Mouse (Mus musculus): ENCODE measurements at regions not wholly inside any gene's neighbourhood (a gene's known extent, or its start where the extent isn't known, plus 50 kb on each side); places are given as distances from the start of the nearest gene placed in this dataset.

- H3K79me2 ChIP-seq (ENCODE audit: control insufficient read depth, insufficient read depth): no peaks in the 10 kb centered on the region
These were observed 60.8 kb upstream of the Spred2 start for GRCm38 (mm10) chr11:19863327-19863726.

DNA sequence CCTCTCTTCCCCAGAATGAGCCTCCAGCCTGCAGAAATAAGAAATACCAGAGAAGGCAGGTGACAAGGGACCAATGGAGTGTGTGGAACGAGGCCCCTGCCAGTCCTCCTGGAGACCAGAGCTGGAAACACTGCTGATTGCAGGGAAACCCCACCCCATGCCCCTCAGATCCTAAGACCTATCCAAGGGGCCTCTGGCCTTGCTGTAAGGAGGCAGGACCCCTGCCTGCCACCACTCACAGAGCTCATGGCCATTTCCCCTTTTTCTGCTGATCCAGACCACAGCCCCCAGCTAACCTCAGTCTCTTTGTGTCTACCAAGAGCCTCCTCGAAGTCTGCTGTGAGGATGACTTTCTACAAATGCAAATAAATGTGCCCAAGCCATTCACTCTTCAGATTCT, 57.9 kb upstream of the Spred2 start:
- H3K27me3 ChIP-seq (ENCODE audit: control insufficient read depth, insufficient read depth, insufficient read length): no peaks in the 10 kb centered on the region
- TF ChIP-seq USF1 (IDR thresholded peaks at IDR 0.05; ENCODE audit: low read depth) (no peak), E2F4 (IDR thresholded peaks at IDR 0.05; ENCODE audit: insufficient read depth) (no peak)
- H3K79me2 ChIP-seq (ENCODE audit: control insufficient read depth, insufficient read depth): no peaks in the 10 kb centered on the region
- H3K4me3 ChIP-seq: no peak overlapping the region
- no peak overlapping the region for H3K4me2 ChIP-seq (ENCODE audit: low read depth)
- H3ac ChIP-seq (ENCODE audit: control insufficient read depth, insufficient read length): no peak overlapping the region
- no peaks in the 10 kb centered on the region for H3K36me3 ChIP-seq (ENCODE audit: control insufficient read depth, insufficient read depth)

More at GRCm38 (mm10) chr11:19863327-19863726, 60.8 kb upstream of the Spred2 start:
- Histone ChIP-seq H3K4me2 (ENCODE audit: low read depth) (no peak overlapping the region), H3K36me3 (ENCODE audit: control insufficient read depth, insufficient read depth) (no peaks in the 10 kb centered on the region), H3ac (ENCODE audit: control insufficient read depth, insufficient read length) (no peak overlapping the region), H3K27me3 (ENCODE audit: control insufficient read depth, insufficient read depth, insufficient read length) (no peaks in the 10 kb centered on the region), H3K4me3 (no peak overlapping the region)
- TF ChIP-seq POLR2A (IDR thresholded peaks at IDR 0.05; ENCODE audit: insufficient read length, low read depth) (no peak), REST (IDR thresholded peaks at IDR 0.05; ENCODE audit: insufficient read depth, insufficient read length) (no peak), MYOG (IDR thresholded peaks at IDR 0.05; ENCODE audit: control insufficient read depth in 1 of 3, insufficient read depth in 1 of 3, insufficient read length in 2 of 3, low read depth in 2 of 3) (no peak), USF1 (IDR thresholded peaks at IDR 0.05; ENCODE audit: low read depth) (no peak), MAX (IDR thresholded peaks at IDR 0.05; ENCODE audit: low read depth) (no peak), TCF12 (IDR thresholded peaks at IDR 0.05; ENCODE audit: insufficient read depth, poor library complexity, severe bottlenecking) (no peak), E2F4 (IDR thresholded peaks at IDR 0.05; ENCODE audit: insufficient read depth) (no peak), TCF3 (IDR thresholded peaks at IDR 0.05; ENCODE audit: insufficient read length, low read depth) (no peak), SRF (IDR thresholded peaks at IDR 0.05; ENCODE audit: control insufficient read depth, insufficient read length, low read depth) (no peak), POLR2AphosphoS2 (IDR thresholded peaks at IDR 0.05; ENCODE audit: insufficient read length, low read depth) (no peak), CEBPB (IDR thresholded peaks at IDR 0.05; ENCODE audit: insufficient read depth, poor library complexity, severe bottlenecking) (no peak)

- H3K4me2 ChIP-seq (ENCODE audit: low read depth): no peak overlapping the region
- H3K79me2 ChIP-seq (ENCODE audit: control insufficient read depth, insufficient read depth): no peaks in the 10 kb centered on the region
- no peaks in the 10 kb centered on the region for H3K36me3 ChIP-seq (ENCODE audit: control insufficient read depth, insufficient read depth)
- no peak overlapping the region for H3K4me3 ChIP-seq
- TF ChIP-seq REST (IDR thresholded peaks at IDR 0.05; ENCODE audit: insufficient read depth, insufficient read length) (no peak), POLR2AphosphoS2 (IDR thresholded peaks at IDR 0.05; ENCODE audit: insufficient read length, low read depth) (no peak), POLR2A (IDR thresholded peaks at IDR 0.05; ENCODE audit: insufficient read length, low read depth) (no peak), E2F4 (IDR thresholded peaks at IDR 0.05; ENCODE audit: insufficient read depth) (no peak)
- H3ac ChIP-seq (ENCODE audit: control insufficient read depth, insufficient read length): no peak overlapping the region
- H3K27me3 ChIP-seq (ENCODE audit: control insufficient read depth, insufficient read depth, insufficient read length): no peaks in the 10 kb centered on the region
These were observed 54.5 kb upstream of the Spred2 start for GRCm38 (mm10) chr11:19869671-19870070.

DNA sequence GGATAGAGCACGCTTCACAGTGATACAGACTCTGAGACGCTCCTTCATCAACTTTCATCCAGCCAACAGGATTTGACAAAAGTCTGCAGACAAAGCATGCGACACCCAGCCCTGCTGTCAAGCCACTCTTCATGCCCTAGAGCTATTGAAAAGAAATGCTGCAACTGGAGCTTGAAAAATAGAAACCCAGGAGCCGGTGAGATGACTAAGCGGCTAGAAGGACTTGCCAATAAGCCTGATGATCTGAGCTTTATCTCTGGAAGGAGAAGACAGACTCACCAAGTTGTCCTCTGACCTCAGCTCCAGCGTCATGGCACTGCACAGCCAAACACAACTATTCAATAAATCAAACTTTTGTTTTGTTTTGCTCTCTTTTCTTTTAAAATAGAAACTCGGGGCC, 54.0 kb upstream of the Spred2 start:
- Histone ChIP-seq H3K4me3 (no peak overlapping the region), H3K36me3 (ENCODE audit: control insufficient read depth, insufficient read depth) (no peaks in the 10 kb centered on the region), H3K79me2 (ENCODE audit: control insufficient read depth, insufficient read depth) (no peaks in the 10 kb centered on the region), H3K27me3 (ENCODE audit: control insufficient read depth, insufficient read depth, insufficient read length) (no peaks in the 10 kb centered on the region), H3ac (ENCODE audit: control insufficient read depth, insufficient read length) (no peak overlapping the region), H3K4me2 (ENCODE audit: low read depth) (no peak overlapping the region)
- no peak for TF ChIP-seq POLR2AphosphoS2 (IDR thresholded peaks at IDR 0.05; ENCODE audit: insufficient read length, low read depth)
- TF ChIP-seq POLR2A (IDR thresholded peaks at IDR 0.05; ENCODE audit: insufficient read length, low read depth): no peak
- no peak for TF ChIP-seq REST (IDR thresholded peaks at IDR 0.05; ENCODE audit: insufficient read depth, insufficient read length)
- TF ChIP-seq CEBPB (IDR thresholded peaks at IDR 0.05; ENCODE audit: insufficient read depth, poor library complexity, severe bottlenecking): 0 out of 2 replicates have a peak, but pooled peaks have one; percentile 26

DNA sequence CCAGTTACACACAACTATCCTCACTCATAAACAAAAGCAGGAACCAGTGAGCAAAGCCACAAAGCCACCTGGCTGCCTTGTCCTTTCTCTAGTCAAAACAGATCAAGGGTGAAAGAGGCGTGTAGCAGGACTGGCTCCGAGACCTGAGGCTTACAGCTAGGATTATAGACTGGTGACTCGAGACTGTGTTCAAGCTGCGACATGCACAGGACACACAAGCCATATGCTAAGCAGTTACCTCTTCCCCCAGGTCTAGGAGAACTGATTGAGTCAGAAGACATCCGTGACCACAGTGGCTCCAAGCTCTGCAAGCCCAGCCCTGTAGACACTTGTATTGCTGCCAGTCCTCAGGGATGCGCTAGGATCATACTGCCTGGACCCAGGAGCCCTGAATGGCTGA, 50.4 kb upstream of the Spred2 start:
- TF ChIP-seq E2F4 (IDR thresholded peaks at IDR 0.05; ENCODE audit: insufficient read depth) (no peak), SRF (IDR thresholded peaks at IDR 0.05; ENCODE audit: control insufficient read depth, insufficient read length, low read depth) (no peak), TCF3 (IDR thresholded peaks at IDR 0.05; ENCODE audit: insufficient read length, low read depth) (no peak), TCF12 (IDR thresholded peaks at IDR 0.05; ENCODE audit: insufficient read depth, poor library complexity, severe bottlenecking) (no peak), MYOG (IDR thresholded peaks at IDR 0.05; ENCODE audit: control insufficient read depth in 1 of 3, insufficient read depth in 1 of 3, insufficient read length in 2 of 3, low read depth in 2 of 3) (no peak), REST (IDR thresholded peaks at IDR 0.05; ENCODE audit: insufficient read depth, insufficient read length) (no peak), CEBPB (IDR thresholded peaks at IDR 0.05; ENCODE audit: insufficient read depth, poor library complexity, severe bottlenecking) (no peak), POLR2AphosphoS2 (IDR thresholded peaks at IDR 0.05; ENCODE audit: insufficient read length, low read depth) (no peak), USF1 (IDR thresholded peaks at IDR 0.05; ENCODE audit: low read depth) (no peak), POLR2A (IDR thresholded peaks at IDR 0.05; ENCODE audit: insufficient read length, low read depth) (no peak), MYOD1 (IDR thresholded peaks at IDR 0.05; ENCODE audit: control insufficient read depth in 1 of 3, insufficient read length in 2 of 3, low read depth in 2 of 3) (no peak), MAX (IDR thresholded peaks at IDR 0.05; ENCODE audit: low read depth) (no peak)
- Histone ChIP-seq H3K27me3 (ENCODE audit: control insufficient read depth, insufficient read depth, insufficient read length) (no peaks in the 10 kb centered on the region), H3K4me2 (ENCODE audit: low read depth) (no peak overlapping the region), H3ac (ENCODE audit: control insufficient read depth, insufficient read length) (no peak overlapping the region), H3K4me3 (no peak overlapping the region), H3K36me3 (ENCODE audit: control insufficient read depth, insufficient read depth) (no peaks in the 10 kb centered on the region), H3K79me2 (ENCODE audit: control insufficient read depth, insufficient read depth) (no peaks in the 10 kb centered on the region)
